Mouse (Mus musculus) testis, adult 2 months (tissue): Measurements from ENCODE around the gene Gtpbp8.

ENCODE experiments used
- CTCF ChIP-seq: fragments of 200-500 bp; IDR thresholded peaks from 2 replicates; pipeline ENCODE4 v1.5.1; 2012; ENCODE audit warnings: low read depth, mild to moderate bottlenecking, inconsistent platforms, low read length, moderate library complexity; ENCODE audit not compliant: control insufficient read depth, insufficient read depth, insufficient replicate concordance
- POLR2A ChIP-seq: fragments of 200-500 bp; IDR thresholded peaks from 2 replicates; pipeline ENCODE4 v1.6.1; 2012; ENCODE audit warnings: low read depth, mild to moderate bottlenecking, inconsistent platforms, low read length, moderate library complexity; ENCODE audit not compliant: control insufficient read depth

- peak; percentile 50; the same call in 1 of the 2 replicates for TF ChIP-seq POLR2A
- no peak for TF ChIP-seq CTCF
Observed at GRCm38 (mm10) chr16:44745866-44746562, at the start of gene Gtpbp8.
